Comparison of ENCODE assay signal across 8 mouse cellular contexts in genomic region chr2:156007888-156008532, GRCm38 (mm10). TPM values are rescaled to one million over a fixed set of nuclear protein-coding genes. Genes with fewer than 3 reads are reported as not detected.
DNase-seq lines count a peak whose midpoint lies in the region; ATAC-seq lines count a peak whose summit lies in the region.

Gene 6430550D23Rik (minus strand): TSS chr2:156007977.
Gene Ergic3 (plus strand): TSS chr2:156008045.

- peaks cover 11% of the 10 kb centered on the region; the same call in 1 of the 2 replicates for H3K36me3 ChIP-seq in hindbrain, embryonic 11.5 days (ENCODE audit: control insufficient read depth, insufficient read depth, low read length)

- peak within 1 kb of the TSS; percentile 81 for H3K9ac ChIP-seq in hindbrain, embryonic 11.5 days (ENCODE audit: low read depth, low read length)

- peak within 1 kb of the TSS; percentile 78 for H3K4me3 ChIP-seq in hindbrain, embryonic 11.5 days (ENCODE audit: low read depth, low read length)

- peak; percentile 99 for DNase-seq in Muller cell, postnatal 12 days (ENCODE audit: inconsistent ontology term)
- peak; percentile 99 for DNase-seq in cerebellum, adult 9-11 months
- DNase-seq in frontal cortex, adult 2 months (ENCODE audit: extremely low spot score in 1 of 2, low spot score in 1 of 2), result peak; percentile 97
- peak; percentile 97 for DNase-seq in hindbrain, embryonic 11.5 days (ENCODE audit: low spot score)
- peak; percentile 95 to 97 for DNase-seq in layer of hippocampus, postnatal 10 days (ENCODE audit: low spot score in 2 of 2)
- DNase-seq in lung, postnatal 10 days, result peak; percentile 100
- peak; percentile 99 for DNase-seq in ovary, postnatal 36 days (ENCODE audit: low spot score)
- peak; percentile 99 for DNase-seq in thymus, postnatal 25 days

- peak; percentile 99 for ATAC-seq in hindbrain, embryonic 11.5 days (ENCODE audit: low FRiP score)

- peak within 1 kb of the TSS; percentile 79 for H3K4me2 ChIP-seq in hindbrain, embryonic 11.5 days (replicated peaks; ENCODE audit: low read depth, low read length)

- no peaks in the 10 kb centered on the region; the same call in 1 of the 2 replicates for H3K4me1 ChIP-seq in hindbrain, embryonic 11.5 days (replicated peaks; ENCODE audit: control insufficient read depth, insufficient read depth, low read length)

- no peaks in the 10 kb centered on the region for H3K27me3 ChIP-seq in hindbrain, embryonic 11.5 days (ENCODE audit: control insufficient read depth, insufficient read depth, low read length)

- peak within 1 kb of the TSS; percentile 68 for H3K27ac ChIP-seq in hindbrain, embryonic 11.5 days (ENCODE audit: low read depth, low read length)

- under 1% methylated on average over 41 of the region's 45 CpGs for WGBS in hindbrain, embryonic 11.5 days

- no peaks in the 10 kb centered on the region for H3K9me3 ChIP-seq in hindbrain, embryonic 11.5 days (ENCODE audit: control insufficient read depth, low read length)

RNA-seq across cellular contexts. Expression of gene 6430550D23Rik, which starts in this region (rescaled TPM):
- 3.3 and 4.6 TPM in 2 replicates for polyA plus RNA-seq in frontal cortex, adult 2 months (2012; rRNA removed)
- polyA plus RNA-seq in hindbrain, embryonic 11.5 days (2014; fragmentation: Nextera tagmentation; extraction: Ambion mirVana), result 1.4 and 2.5 TPM in 2 replicates
- total RNA-seq in layer of hippocampus, postnatal 10 days (2021), result 1 to 10 TPM in 1 of 2 experiments, under 1 TPM in 1; 0.80 to 1.1 TPM

RNA-seq across cellular contexts. Expression of gene Ergic3, which starts in this region (rescaled TPM):
- polyA plus RNA-seq in frontal cortex, adult 2 months (2012; rRNA removed), result 317 TPM in 2 replicates
- 238 and 243 TPM in 2 replicates for polyA plus RNA-seq in hindbrain, embryonic 11.5 days (2014; fragmentation: Nextera tagmentation; extraction: Ambion mirVana)
- total RNA-seq in layer of hippocampus, postnatal 10 days (2021), result 100 to 1,000 TPM; 198 to 232 TPM

Comparison
In these comparisons a context has a peak if more than half of its experiments do, and no peak if none do; other contexts are left out.
1. Peak in every context shown above with its lines: DNase-seq, ATAC-seq, H3K4me3 ChIP-seq and H3K27ac ChIP-seq.